Mouse (Mus musculus): ENCODE measurements at regions not wholly inside any gene's neighbourhood (a gene's known extent, or its start where the extent isn't known, plus 50 kb on each side); places are given as distances from the start of the nearest gene placed in this dataset.

DNA sequence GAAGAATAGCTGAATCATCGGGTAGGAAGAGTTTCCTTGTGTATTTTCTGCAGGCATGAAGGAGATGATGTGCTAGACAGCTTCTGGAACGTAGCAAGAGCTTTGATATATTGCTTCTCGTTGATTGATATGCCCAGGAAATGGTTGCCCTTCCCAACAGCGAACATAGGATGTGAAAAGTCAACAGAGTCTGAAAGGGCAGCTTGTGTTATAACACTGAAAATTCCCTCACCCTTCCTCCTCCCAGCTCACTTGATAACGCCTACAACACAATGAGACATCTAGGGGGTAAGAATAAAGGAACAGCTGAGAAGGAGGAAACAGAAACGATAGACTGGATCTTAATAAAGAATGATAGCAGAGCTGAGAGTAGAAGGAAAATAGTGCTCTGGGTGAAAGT is 60.1 kb upstream of the Itprid2 start:
- no peaks in the 10 kb centered on the region for H3K36me3 ChIP-seq (replicated peaks; ENCODE audit: control insufficient read depth, insufficient read depth, low read depth)
- H3K27me3 ChIP-seq (ENCODE audit: control insufficient read depth, insufficient read depth, low read length), result no peaks in the 10 kb centered on the region
- DNase-seq (ENCODE audit: low read depth in 3 of 3, low spot score in 3 of 3), result no peak
- TF ChIP-seq EP300 (IDR thresholded peaks at IDR 0.05; ENCODE audit: low read depth) (no peak), CTCF (IDR thresholded peaks at IDR 0.05; ENCODE audit: low read depth) (no peak)
- H3K9me3 ChIP-seq (ENCODE audit: control insufficient read depth, low read length), result no peaks in the 10 kb centered on the region
- H3K4me1 ChIP-seq (replicated peaks; ENCODE audit: control insufficient read depth in 2 of 2, insufficient read depth in 2 of 2, low read length in 1 of 2), result no peaks in the 10 kb centered on the region
- 33% methylated on average over 6 of the region's 6 CpGs for WGBS (ENCODE audit: insufficient replicate concordance)
- ATAC-seq (ENCODE audit: insufficient read depth), result no peak
- H3K4me2 ChIP-seq (ENCODE audit: low read depth), result no peak overlapping the region
- H3K27ac ChIP-seq, result no peak overlapping the region
- H3K9ac ChIP-seq (replicated peaks), result no peak overlapping the region
- no peak overlapping the region for H3K4me3 ChIP-seq (ENCODE audit: insufficient read depth in 1 of 2, low read depth in 2 of 2, low read length in 2 of 2)

- DNase-seq (ENCODE audit: low read depth in 3 of 3, low spot score in 3 of 3), result no peak
- no peak for ATAC-seq (ENCODE audit: insufficient read depth)
- 59% methylated on average over 7 of the region's 7 CpGs for WGBS (ENCODE audit: insufficient replicate concordance)
- Histone ChIP-seq H3K9ac (replicated peaks) (no peak overlapping the region), H3K36me3 (replicated peaks; ENCODE audit: control insufficient read depth, insufficient read depth, low read depth) (no peaks in the 10 kb centered on the region), H3K4me2 (ENCODE audit: low read depth) (no peak overlapping the region), H3K4me3 (ENCODE audit: insufficient read depth in 1 of 2, low read depth in 2 of 2, low read length in 2 of 2) (no peak overlapping the region), H3K4me1 (replicated peaks; ENCODE audit: control insufficient read depth in 2 of 2, insufficient read depth in 2 of 2, low read length in 1 of 2) (no peaks in the 10 kb centered on the region), H3K27ac (no peak overlapping the region), H3K9me3 (ENCODE audit: control insufficient read depth, low read length) (no peaks in the 10 kb centered on the region), H3K27me3 (ENCODE audit: control insufficient read depth, insufficient read depth, low read length) (no peaks in the 10 kb centered on the region)
- TF ChIP-seq CTCF (IDR thresholded peaks at IDR 0.05; ENCODE audit: low read depth) (no peak), EP300 (IDR thresholded peaks at IDR 0.05; ENCODE audit: low read depth) (no peak)
These were observed 50.0 kb upstream of the Itprid2 start for GRCm38 (mm10) chr2:79585022-79585774.

Data from liver, embryonic 14.5 days (tissue).